Mouse (Mus musculus) kidney, adult 2 months (tissue): Measurements from ENCODE around the gene Ccser2. TPM values are rescaled to one million over a fixed set of nuclear protein-coding genes. Genes with fewer than 3 reads are reported as not detected.
"Not testable (repeated sequence)": the region's sequence is repeated elsewhere in the genome, so short reads cannot be mapped to it uniquely, and the experiment has no call there.

ENCODE experiments used
- DNase-seq: peaks from one replicate; pipeline ENCODE4 v3.0.0; 2021
- H3K27ac ChIP-seq: fragments of 200-500 bp; 2 replicates; pipeline ENCODE4 v1.5.1; 2012; ENCODE audit warnings: low read depth, low read length, control low read depth, inconsistent platforms; ENCODE audit not compliant: insufficient read depth
- H3K27me3 ChIP-seq: fragments of 200-500 bp; replicated peaks from 2 replicates; pipeline ENCODE4 v1.6.1; 2012; ENCODE audit warnings: mild to moderate bottlenecking, moderate library complexity, low read length, inconsistent platforms; ENCODE audit not compliant: control insufficient read depth, insufficient read depth
- H3K36me3 ChIP-seq: fragments of 200-500 bp; 2 replicates; pipeline ENCODE4 v1.6.1; 2012; ENCODE audit warnings: mild to moderate bottlenecking, moderate library complexity, low read length, inconsistent platforms; ENCODE audit not compliant: control insufficient read depth, insufficient read depth
- H3K4me1 ChIP-seq: fragments of 200-500 bp; 2 replicates; pipeline ENCODE4 v1.6.1; 2011; ENCODE audit warnings: low read length; ENCODE audit not compliant: control insufficient read depth, insufficient read depth
- H3K4me3 ChIP-seq: fragments of 200-500 bp; 2 replicates; pipeline ENCODE4 v1.5.1; 2011; ENCODE audit warnings: mild to moderate bottlenecking, low read depth, low read length, control low read depth; ENCODE audit not compliant: insufficient read depth
- CTCF ChIP-seq: fragments of 200-500 bp; conservative IDR thresholded peaks from 2 replicates; pipeline ENCODE4 v1.5.1; 2011; ENCODE audit warnings: low read depth, mild to moderate bottlenecking, control low read depth, low read length, moderate library complexity, mixed read lengths; ENCODE audit not compliant: insufficient read depth, insufficient read length
- POLR2A ChIP-seq: fragments of 200-500 bp; IDR thresholded peaks from one replicate; pipeline ENCODE4 v1.6.1; 2011; ENCODE audit warnings: low read depth, low read length, control low read depth
- WGBS: fragments of 180-500 bp; shearing (Covaris S2); methylation state at CpG from one replicate; pipeline ENCODE4 v1.1.7; 2018; 5-methylcytosine and 5-hydroxymethylcytosine counted together
- polyA plus RNA-seq: library from polyadenylated mRNA; depleted of rRNA; stranded (reverse); fragments of >200 nt; gene quantifications from 2 replicates; pipeline ENCODE4 v1.2.3, GENCODE M21; 2012; rRNA removed

The Ccser2 gene
- polyA plus RNA-seq, result 74.9 and 75.0 TPM in 2 replicates

DNA sequence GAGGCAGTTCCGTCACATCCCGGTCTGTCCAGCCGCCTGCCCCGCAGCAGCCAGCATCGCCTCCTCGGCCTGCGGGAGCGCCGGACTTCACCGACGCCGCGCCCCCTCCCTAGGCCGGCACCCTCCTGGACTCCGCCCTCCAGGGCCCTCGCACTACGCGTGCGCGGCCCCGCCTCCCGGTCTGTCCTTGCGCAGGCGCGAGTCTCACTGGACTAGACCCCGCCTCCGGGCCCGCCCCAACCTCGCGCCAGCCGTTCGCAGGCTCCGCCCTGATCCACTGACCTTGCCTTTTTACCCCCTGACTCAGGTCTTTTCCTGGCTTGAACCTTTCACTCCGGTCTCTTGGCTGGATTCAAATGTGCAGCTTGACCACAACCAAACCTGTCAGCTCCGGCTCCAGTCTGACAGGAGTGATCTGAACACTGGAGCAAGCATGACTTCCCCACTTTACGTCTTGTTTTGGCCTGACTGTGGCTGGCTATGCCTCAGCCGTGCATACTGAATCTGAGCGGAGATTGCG lies at the start of gene Ccser2:
Gene Ccser2 (minus strand): TSS at position 150 of the 520 bp plus-strand sequence.
- Histone ChIP-seq H3K27me3 (no peaks in the 10 kb centered on the region), H3K27ac (peak within 1 kb of the TSS; percentile 81), H3K36me3 (no peaks in the 10 kb centered on the region), H3K4me3 (peak within 1 kb of the TSS; percentile 75), H3K4me1 (peaks cover 20% of the 10 kb centered on the region; the same call in 1 of the 2 replicates)
- DNase-seq, result peak; percentile 99
- peak; percentile 47 for TF ChIP-seq POLR2A
- no peak for TF ChIP-seq CTCF
- WGBS, result 1% methylated on average over 39 of the region's 39 CpGs

DNA sequence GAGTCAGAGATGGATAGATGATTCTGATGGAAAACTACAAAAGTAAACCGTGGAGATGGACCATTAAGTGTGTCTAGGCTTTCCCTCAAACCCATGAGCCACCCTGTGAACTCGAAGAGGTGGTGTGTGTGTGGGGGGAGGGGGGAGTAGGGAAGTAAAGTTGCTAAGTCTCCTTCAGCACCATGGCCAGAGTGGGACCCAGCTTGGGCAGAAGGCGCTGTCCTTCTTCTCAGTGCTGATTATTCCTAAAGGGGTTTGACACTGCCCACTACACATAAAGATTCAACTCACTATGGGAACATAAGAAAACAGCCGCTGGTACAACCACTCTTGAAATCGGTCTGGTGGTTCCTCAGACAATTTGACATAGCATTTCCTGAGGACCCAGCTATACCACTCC lies 47.3 kb upstream of the Ccser2 start:
- Histone ChIP-seq H3K27ac (no peak overlapping the region), H3K36me3 (no peaks in the 10 kb centered on the region), H3K4me3 (no peak overlapping the region), H3K27me3 (no peaks in the 10 kb centered on the region), H3K4me1 (no peaks in the 10 kb centered on the region)
- TF ChIP-seq CTCF (no peak), POLR2A (no peak)
- DNase-seq, result no peak
- 35% methylated on average over 5 of the region's 5 CpGs for WGBS

DNA sequence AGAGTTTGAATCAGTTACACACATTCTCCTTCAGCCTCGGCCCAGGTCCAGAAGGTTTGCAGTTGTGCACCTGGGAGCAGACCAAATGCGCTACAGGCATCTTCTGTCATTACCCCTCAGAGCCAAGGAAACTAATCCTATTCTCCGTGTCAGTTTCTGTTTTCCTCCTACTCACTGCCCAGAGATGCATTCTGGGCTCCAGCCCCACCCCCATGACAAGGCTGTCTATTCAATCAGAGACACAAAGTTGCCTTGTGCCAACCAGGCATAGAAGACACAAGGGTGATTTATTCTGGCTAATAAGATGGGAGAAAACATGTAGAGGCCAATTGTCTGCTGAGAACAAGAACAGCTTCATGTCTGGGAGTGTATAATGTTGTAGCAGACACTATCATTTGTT lies 45.1 kb upstream of the Ccser2 start:
- TF ChIP-seq POLR2A (no peak), CTCF (no peak)
- H3K27me3 ChIP-seq, result no peaks in the 10 kb centered on the region
- no peak for DNase-seq
- H3K36me3 ChIP-seq, result no peaks in the 10 kb centered on the region
- no peak overlapping the region for H3K4me3 ChIP-seq
- H3K4me1 ChIP-seq, result no peaks in the 10 kb centered on the region
- WGBS, result 49% methylated on average over 3 of the region's 3 CpGs
- no peak overlapping the region for H3K27ac ChIP-seq

GRCm38 (mm10) chr14:37009686-37010085 lies 41.1 kb upstream of the Ccser2 start:
- TF ChIP-seq CTCF, result no peak
- TF ChIP-seq POLR2A, result no peak
- 77% methylated on average over 2 of the region's 2 CpGs for WGBS
- DNase-seq, result no peak

DNA sequence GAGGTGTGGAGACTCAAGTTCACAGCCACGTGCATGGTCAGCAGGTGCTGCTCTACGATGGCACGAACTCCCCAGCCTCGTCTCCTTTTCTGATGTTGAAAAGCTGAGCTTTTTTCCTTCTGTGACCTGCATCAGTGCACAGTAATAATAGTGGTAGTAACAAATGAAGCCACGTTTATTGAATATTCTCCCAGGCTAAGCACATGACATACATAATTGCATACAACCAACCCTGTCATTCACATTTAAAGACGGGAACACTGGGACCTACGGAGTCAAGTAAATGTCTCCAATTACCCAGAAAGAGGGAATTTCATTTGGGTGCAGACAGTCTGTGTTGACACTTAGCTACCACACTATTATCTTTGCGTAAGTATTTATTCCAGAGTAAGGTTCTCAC lies 37.9 kb upstream of the Ccser2 start:
- TF ChIP-seq POLR2A (no peak), CTCF (no peak)

More at GRCm38 (mm10) chr14:37009686-37010085, 41.1 kb upstream of the Ccser2 start:
- Histone ChIP-seq H3K4me3 (no peak overlapping the region), H3K36me3 (no peaks in the 10 kb centered on the region), H3K27me3 (no peaks in the 10 kb centered on the region), H3K27ac (no peak overlapping the region), H3K4me1 (no peaks in the 10 kb centered on the region)

GRCm38 (mm10) chr14:37005865-37006264 lies 37.3 kb upstream of the Ccser2 start:
- H3K27me3 ChIP-seq, result no peaks in the 10 kb centered on the region
- no peak for TF ChIP-seq POLR2A
- no peak for TF ChIP-seq CTCF
- H3K27ac ChIP-seq, result no peak overlapping the region
- H3K36me3 ChIP-seq, result no peaks in the 10 kb centered on the region
- no peak for DNase-seq
- H3K4me1 ChIP-seq, result no peaks in the 10 kb centered on the region
- H3K4me3 ChIP-seq, result no peak overlapping the region
- WGBS, result 42% methylated on average over 3 of the region's 3 CpGs

More for the DNA sequence above, 37.9 kb upstream of the Ccser2 start:
- no peak for DNase-seq
- 76% methylated on average over 8 of the region's 8 CpGs for WGBS
- Histone ChIP-seq H3K27me3 (no peaks in the 10 kb centered on the region), H3K27ac (no peak overlapping the region), H3K4me1 (no peaks in the 10 kb centered on the region), H3K4me3 (no peak overlapping the region), H3K36me3 (no peaks in the 10 kb centered on the region)

- H3K27me3 ChIP-seq, result no peaks in the 10 kb centered on the region
- H3K27ac ChIP-seq, result no peak overlapping the region
- TF ChIP-seq CTCF, result no peak
- no peak for TF ChIP-seq POLR2A
- WGBS, result 68% methylated on average over 8 of the region's 8 CpGs
- no peak for DNase-seq
- no peaks in the 10 kb centered on the region for H3K36me3 ChIP-seq
- H3K4me1 ChIP-seq, result no peaks in the 10 kb centered on the region
- no peak overlapping the region for H3K4me3 ChIP-seq
Observed at GRCm38 (mm10) chr14:37003431-37004095, 35.0 kb upstream of the Ccser2 start.

- WGBS, result 75% methylated on average over 2 of the region's 2 CpGs
- DNase-seq, result no peak
- no peak overlapping the region for H3K27ac ChIP-seq
Observed at GRCm38 (mm10) chr14:37002852-37003251, 34.3 kb upstream of the Ccser2 start.

GRCm38 (mm10) chr14:37000780-37001179 lies 32.2 kb upstream of the Ccser2 start:
- 75% methylated on average over 6 of the region's 6 CpGs for WGBS
- H3K4me1 ChIP-seq, H3K27me3 ChIP-seq, H3K27ac ChIP-seq, H3K4me3 ChIP-seq, H3K36me3 ChIP-seq: not testable (repeated sequence)
- peak; percentile 19 for DNase-seq

More at GRCm38 (mm10) chr14:37002852-37003251, 34.3 kb upstream of the Ccser2 start:
- TF ChIP-seq CTCF (no peak), POLR2A (no peak)
- Histone ChIP-seq H3K4me3 (no peak overlapping the region), H3K27me3 (no peaks in the 10 kb centered on the region), H3K36me3 (no peaks in the 10 kb centered on the region), H3K4me1 (no peaks in the 10 kb centered on the region)
